Mouse (Mus musculus): ENCODE data around the gene Unk.

Gene Unk

DNA sequence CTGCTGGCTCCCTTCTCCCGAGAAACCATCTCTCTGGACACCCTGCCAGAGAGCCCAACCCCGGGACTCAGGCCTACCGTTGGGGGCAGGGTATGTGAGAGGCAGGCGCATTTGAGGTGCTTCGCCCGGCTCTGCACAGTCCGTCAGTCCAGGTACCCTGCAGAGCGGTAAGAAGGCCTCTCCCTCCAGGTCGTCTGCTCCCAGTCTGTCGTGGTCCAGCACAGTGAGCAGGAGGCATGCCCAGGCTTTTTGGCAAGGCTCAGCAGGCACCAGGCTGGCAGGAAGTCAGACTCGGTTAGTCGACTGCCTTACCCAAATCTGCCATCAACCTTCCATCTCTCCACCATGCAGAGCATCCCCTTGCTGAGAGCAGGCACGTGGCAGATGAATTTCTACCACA, 33.4 kb downstream of the Unk start:
- no peak for DNase-seq (ENCODE audit: low read depth, low spot score)

DNA sequence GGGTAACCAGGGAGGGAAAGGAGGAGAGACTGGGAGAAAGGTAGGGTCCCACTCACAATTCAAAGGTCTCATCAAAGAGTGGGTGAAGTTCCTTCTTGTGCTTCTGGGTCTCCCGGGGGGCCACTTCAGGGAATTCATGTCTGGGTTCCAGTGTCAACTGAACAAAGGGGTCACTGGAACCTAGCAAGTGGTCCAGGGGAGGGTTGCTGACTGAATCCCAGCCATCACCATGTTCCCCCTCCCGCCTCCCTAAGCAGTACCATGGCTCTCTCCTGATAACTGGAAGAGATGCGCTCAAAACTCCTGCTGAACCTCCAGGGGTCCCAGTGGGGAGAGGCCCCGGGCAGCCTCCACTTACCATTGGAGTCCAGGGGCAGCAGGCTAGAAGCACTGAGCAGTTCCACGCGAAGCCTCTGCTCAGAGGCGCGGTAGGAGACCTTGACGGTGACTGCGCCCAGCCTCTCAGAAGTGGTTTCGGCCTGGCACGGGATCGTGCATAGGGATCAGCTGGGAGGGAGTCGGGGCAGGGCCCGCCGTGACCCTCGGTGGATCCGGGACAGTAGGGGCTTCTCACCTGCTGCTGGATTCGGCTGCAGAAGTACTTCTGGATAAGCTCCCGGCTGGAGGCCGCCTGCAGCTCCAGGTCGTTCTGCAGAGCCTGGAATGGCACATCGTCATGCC, 34.2 kb downstream of the Unk start:
- DNase-seq (ENCODE audit: low read depth, low spot score), result no peak

DNA sequence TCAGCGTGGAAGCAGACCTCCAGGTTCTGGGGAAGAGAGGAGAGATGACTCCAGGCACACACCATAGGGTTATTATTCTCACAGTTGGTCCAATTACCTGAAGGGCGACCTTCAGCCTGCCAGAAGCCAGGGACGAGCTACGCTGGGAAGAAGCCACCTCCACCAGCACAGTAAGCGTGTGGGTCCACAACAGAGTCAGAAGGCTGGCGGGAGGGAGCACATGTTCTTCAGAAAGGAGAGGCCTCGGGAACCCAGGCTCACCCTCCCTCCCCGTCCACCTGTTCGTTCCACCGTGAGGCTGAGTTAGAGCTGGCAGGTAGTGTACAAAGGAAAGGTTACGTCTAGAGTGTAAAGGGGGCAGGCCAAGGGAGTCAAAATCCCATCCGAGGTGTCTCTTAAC, 35.2 kb downstream of the Unk start:
- no peak for DNase-seq (ENCODE audit: low read depth, low spot score)

DNA sequence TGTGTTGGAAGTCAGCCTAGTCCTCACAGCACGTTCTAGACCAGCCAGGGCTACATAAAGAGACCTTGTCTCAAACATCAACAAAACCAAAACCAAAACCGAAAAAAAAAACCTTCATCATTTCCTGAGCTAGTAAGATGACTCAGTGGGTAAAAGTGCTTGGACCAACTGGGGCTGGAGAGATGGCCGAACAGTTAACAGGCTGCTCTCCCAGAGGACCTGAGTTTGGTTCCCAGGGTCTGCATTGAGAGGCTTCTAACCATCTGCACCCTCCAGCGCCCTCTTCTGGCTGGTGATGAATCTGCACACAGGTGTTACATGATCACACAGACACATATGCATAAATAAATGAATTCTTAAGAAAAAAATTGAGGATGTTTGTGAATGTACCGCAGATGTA, 41.4 kb downstream of the Unk start:
- peak; percentile 55 for DNase-seq (ENCODE audit: low read depth, low spot score)

DNA sequence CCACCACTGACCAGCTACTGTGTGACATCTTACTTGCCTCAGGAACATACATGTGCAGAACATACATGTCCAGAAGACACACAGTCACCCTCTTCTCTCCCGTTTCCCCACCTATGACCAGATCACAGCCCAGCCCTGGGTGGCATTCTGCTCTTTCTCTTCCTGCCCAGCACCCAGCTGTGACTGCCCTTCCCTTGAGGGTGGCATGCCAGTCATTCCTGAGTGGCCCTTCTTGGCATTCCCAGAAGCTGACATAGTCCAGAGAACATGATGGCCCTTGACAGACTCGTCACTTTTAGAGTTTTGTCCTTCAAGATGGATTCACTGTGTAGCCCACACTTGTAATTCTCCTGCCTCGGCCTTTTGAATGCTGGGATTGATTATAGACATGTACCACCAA, 42.5 kb downstream of the Unk start:
- DNase-seq (ENCODE audit: low read depth, low spot score), result no peak

DNA sequence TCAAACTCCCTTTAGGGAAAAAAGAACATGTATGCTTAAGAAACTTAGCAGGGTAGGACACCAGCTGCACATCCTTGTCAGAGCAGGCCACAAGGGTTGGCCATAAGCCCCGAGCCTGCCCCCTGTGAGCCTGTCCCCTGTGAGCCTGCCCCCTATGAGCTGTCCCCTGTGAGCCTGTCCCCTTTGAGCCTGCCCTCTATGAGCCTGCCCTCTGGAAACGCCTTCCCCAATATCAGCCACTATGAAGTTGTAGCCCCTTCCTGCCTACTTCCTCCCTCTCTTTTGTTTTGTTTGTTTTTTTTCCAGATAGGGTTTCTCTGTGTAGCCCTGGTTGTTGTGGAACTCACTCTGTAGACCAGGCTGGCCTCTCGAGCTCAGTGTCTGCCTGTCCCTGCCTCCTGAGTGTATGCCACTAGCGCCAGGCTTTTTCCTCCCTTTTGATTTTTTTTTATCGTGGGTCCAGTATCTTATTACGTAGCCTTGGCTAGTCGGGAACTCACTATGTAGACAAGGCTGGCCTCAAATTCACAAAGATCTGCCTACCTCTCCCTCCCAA, 44.4 kb downstream of the Unk start:
- no peak for DNase-seq (ENCODE audit: low read depth, low spot score)

DNA sequence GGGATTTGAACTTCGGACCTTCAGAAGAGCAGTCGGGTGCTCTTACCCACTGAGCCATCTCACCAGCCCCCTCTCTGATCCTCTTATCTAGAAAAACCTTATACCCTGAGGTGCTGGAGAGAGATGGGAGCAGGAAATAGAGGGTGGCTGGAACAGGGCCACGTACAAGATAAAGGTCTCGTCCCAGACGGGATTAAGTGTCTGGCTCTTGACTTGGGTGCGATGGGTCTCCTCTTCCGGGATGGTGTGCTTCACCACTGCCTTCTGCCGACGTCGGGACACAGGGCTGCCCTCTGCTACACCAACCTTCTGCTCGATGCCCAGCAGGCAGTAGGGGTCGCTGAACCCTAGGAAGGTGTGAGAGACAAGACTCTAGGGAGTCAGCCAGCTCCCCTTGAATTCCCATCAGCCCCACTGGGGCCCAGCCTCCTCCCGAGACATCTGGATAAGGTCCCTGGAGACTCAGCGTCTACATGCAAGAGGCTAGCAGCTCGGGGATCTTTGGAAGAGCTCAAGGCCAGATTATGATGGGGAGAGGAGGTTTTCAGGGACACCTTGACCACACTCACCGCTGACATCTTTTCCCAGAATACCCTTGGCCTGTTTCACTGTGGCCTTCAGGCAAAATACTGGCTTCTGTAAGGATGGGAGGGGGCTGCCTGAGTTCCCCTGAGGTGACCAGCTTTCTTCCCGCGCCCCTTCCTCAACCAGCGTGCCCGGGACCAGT, 45.6 kb downstream of the Unk start:
- no peak for DNase-seq (ENCODE audit: low read depth, low spot score)

DNA sequence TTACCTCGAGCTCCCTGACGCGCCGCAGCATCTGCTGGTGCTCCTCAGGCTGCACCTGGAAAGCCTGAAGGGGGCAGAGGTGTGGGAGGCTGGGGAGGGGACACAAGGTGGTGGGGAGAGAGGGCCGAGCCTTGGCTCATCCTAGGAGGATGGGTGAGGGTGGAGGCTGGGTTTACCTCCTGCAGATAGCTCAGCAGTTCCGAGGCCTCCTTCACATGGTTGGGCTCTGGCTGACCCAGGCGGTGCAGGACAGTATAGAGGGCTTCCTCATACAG, 46.1 kb downstream of the Unk start:
- DNase-seq (ENCODE audit: low read depth, low spot score), result no peak

DNA sequence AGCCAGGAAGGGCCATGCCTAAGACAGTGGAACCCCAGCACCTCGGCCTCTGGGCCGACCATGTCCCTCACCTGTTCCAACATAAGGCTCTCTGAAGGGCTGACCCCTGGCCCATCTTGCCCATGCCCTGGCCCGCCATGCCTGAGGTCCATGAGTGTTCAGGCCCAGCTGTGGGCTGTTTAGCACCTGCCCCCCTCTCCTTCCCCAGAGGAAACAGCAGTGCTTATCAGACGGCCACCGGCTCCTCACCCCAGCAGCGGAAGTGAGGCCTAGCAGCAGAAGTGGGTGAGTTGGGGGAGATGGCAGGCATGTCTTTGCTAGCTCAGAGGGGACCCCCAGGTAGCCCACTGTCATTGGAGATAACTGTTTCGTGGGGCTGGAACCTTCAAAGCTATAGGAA, 46.7 kb downstream of the Unk start:
- DNase-seq (ENCODE audit: low read depth, low spot score), result peak; percentile 42

DNA sequence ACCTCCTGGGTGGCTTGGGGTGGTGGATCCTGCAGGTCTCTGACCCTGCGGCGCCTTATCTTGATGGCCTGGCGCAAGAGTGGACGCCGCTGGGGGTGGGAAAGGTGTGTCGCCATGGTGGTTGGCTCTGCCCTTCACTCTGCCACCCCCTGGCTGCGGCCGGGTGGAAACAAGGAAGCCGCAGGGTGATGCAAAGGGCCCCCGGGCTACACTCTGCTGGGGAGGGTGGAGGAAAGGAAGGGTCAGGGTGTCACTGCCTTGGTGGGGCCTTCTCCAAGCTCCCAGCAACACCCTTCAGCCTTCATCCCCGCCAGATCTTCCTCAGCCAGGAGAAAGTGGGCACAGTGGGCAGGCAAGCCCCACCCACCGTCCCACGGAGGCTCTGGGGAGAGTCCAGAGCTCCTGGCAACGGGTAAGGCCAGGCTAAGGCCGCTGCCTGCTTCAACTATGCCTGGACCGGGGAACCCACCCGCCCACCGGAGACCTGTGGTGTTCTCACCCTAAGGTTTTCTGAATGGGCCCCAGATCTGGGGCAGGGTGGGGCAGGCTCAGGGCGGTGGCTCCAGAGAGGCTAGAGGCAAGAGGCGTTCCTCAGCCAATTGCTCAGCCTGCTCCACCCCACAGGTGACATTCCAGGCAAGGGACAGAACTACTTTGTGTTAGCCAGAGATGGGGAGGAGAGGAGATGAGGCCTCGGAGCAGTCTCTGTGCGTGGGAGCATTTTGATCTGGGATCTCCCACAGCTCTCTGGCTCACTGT, 47.5 kb downstream of the Unk start, which contains the start of gene Unc13d:
Unc13d (minus strand) TSS at position 516 of the 759 bp plus-strand sequence.
- peak; percentile 72 for DNase-seq (ENCODE audit: low read depth, low spot score)

DNA sequence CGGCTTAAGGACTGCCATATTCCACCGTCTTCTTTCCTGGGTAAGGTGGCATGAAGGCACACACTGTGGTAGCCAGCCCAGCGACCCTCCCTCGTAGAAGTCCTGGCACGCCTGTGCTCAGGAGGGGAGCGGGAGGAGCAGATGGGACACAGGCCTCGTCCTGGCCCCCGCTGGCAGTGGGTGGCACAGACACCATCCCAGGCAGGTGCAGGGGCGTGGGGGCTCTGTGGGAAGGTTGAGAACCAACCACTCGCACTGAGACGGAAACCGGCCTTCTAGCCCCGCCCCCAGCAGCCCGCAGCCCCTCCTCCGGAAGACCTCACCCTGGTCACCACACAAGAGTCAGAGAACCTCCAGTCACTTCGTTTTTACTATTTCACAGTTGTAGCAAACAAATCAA, 48.1 kb downstream of the Unk start:
- no peak for DNase-seq (ENCODE audit: low read depth, low spot score)

DNA sequence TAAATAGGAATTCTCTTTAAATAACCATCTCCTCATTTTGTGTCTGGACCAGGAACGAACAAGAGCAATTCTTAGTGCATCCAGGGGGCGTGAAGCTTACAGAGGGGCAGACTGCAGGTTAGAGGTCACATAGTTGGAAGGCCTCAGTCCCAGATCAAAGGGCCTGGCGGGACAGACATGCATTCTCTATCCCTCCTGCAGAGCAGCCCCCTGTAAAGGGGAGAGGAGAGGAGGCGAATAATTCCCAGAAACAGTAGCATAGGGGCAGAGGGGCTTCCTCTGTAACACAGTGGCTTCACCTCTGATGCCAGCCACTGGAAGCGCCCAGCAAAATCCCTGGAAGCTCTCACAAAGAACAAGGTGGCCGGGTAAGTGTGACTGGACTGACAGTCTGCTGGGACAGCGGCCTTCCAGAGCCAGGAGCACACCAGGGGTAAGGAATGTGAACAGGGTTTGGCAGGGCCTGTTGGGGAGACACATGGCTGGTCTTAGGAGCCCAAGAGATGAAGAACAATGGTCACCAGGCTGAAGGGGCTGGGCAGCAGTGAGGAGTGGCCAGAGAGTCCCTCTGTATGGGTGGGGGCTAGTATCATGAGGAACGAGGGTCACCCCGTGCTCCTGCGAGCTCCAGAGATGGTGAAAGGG, 48.7 kb downstream of the Unk start:
- no peak for DNase-seq (ENCODE audit: low read depth, low spot score)

DNA sequence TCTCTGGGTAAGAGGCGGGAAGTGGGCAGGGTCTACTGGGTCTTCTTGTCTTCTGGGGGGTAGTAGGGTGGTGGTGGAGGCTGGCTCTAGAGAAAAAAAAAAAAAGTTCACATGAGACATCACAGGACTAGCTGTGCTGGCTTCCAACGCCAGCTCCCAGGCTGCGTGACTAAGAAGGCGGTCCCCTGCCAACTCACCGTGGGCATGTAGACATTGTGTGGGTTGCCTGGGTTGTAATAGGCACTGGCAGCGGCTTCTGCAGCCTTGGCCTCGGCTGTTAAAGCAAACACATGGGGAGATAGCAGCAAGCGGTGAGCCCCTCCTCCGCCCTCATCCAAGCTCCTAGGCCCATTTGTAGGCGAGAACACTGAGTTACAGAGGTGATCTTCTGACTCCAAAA, 49.4 kb downstream of the Unk start:
- DNase-seq (ENCODE audit: low read depth, low spot score), result no peak

DNA sequence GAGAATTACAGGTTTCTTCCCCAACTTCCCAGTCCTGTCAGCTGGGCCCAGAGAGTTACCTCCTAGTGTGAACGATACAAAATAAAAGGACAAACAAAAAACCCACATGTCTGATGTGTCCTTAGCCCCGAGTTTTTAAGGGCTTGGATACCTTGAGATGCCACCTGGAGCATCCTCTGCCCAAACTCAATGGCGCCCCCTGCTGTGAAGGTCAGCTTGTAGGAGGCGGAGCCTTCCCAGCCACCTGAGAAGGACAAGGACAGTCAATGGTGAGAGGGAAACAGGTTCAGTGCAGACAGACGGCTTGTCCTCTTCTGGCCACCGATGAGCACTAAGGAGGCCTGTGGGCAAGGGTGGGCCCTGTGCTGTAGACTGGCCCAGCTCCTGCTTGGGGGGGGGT, 51.0 kb downstream of the Unk start:
- DNase-seq (ENCODE audit: low read depth, low spot score), result peak; percentile 60

DNA sequence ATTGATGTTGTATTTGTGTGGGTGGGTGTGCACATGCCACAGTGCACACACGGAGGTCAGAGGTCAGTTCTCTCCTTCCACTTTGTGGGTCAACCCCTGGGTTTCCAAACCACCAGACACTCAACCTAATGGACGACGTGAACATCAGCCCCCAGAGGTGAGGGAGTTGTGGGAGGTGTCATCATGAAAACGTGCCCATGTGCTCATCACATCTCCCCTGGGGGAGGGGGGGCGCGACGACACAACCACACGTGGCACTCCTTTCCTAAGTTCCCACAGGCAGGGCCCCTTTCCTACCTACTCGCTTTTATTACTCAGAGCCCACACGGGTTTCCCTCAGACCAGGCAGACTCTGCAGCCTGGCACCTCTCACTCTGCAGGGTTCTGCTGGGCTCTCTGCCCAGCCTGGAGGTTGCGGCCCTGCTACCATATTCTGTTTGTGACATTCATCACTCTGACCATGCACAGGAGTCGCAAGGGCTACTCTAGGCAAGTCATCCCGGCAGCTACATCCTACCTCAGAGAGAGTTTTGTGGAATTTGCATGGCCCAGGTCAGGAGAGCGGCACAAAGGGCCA, 53.1 kb downstream of the Unk start:
- no peak for DNase-seq (ENCODE audit: low read depth, low spot score)

DNA sequence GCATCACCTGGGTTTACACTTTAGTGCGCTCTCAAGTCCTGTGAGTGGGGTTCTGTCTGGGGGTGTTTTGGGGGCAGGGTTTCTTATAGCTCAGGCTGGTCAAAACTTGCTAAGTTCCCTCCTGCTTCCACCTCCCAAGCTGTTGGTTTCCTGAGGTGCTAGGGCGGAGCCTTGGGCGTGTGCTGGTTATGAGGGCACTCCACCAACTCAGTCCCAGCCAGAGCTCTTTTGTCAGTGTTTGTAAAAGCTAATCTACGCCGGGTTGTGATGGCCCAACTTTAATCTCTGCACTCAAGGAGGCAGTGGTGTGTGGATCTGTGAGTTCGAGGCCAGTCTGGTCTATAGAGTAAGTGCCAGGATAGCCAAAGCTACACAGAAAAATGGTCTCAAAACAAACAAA, 54.0 kb downstream of the Unk start:
- DNase-seq (ENCODE audit: low read depth, low spot score), result peak; percentile 64

DNA sequence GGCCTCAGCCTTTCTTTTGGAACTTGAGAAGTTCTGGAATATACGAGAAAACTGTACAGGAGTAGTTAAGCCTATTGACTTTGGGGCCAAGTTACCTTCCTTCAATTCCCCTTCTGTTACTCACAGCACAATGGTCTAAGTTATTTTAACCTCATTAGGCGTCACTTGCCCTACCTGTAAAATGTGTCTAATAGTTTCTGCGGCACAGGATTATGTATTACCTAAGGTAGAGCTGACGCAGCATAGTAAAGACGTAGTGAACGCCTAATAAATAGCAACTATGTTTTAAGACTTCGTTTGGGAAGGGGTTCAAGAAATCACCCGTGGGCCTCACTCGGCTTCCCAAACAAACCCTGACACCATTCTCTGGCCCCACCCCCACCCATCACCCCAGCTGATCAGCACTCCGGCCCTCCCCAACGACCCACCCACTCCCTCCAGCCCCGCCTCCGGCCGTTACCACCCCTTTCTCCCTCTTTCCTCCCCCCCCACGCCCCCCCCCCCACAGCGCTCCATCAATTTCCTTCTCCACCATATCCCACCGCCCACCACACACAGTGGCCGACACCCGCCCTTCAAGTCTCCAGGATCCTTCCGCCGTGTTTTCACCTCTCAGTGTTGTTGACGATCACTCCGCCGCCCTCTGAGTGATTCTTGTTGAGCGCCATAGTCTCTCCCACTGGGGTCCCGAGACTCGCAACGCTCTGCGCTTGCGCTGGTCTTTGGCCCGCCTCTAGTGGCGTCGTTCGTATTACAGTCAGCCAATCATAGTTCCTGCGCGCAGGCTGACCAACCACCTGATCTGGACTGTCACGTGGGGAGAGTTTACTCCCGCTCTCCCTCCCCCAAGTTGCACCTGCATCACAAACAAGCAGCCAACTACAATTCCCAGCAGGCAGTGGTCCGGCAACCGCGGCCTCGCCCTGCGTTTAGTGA, 56.4 kb downstream of the Unk start, which contains the start of gene Wbp2:
Wbp2 (minus strand) TSS at position 738 of the 936 bp plus-strand sequence.
- DNase-seq (ENCODE audit: low read depth, low spot score), result peak; percentile 94

DNA sequence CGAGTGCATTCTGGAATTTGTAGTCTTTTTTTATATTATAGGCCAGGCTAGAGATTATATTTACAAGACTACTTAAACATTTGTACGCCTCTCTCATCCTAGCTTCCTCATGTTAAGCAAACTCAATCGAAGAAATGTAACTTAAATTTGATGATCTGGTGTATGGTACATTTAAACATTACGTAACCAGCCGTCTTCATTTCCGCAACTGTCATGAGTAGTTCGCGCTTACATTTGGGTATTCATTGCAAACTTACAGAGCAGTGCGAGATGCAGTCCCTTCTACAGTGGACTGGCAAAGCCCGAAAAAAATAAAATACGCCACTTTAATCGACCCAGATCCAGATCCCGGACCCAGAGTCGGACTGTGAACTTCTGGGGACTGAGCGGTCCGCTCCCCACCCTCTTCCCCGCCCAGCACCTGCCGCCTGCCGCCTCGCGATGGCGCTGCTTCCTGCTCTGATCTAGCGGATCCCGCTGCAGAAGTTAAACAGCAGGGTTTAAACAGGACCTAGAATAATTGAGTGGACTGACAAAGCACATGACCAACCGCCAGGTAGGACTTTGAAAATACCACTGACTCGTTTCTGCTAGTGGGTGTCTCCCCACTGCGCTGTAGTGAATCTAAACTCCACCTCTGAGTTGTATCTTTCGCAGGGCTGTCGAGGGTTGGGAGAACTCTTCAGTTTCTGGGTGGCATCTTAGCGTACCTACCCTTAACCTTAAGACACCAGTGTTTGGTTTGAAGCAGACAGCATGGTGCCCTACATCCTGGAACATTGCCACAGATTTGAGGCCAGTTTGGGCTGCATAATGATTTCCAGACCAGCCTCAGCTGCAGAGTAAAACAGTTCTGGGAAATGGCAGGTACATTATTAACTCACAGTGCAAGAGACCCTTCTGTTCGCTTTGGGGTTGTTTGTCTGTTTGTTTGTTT, 57.3 kb downstream of the Unk start:
- peak; percentile 73 for DNase-seq (ENCODE audit: low read depth, low spot score)

DNA sequence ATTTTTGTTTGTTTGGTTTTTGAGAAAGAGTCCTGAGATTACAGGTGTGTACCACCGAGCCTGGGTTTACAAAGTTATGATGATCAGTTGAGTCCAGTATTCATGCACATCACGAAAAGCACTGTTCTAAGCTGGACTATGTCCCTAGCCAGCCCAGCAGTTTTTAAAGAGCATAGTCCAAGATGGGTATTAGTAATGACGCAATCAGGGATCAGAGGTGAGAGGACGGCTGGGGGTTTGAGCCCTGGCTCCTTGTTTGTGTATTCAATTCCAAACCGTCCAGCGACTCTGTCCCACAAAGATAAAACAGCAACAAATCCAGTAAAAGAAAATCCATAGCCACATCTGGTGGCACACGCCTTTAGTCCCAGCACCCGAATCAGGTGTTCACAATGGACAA, 58.1 kb downstream of the Unk start:
- no peak for DNase-seq (ENCODE audit: low read depth, low spot score)
